Mouse (Mus musculus): ENCODE data around the gene Col5a1.

GRCm38 (mm10) chr2:27912546-27913275, 26.5 kb downstream of the Col5a1 start:
- TF ChIP-seq CTCF (IDR thresholded peaks at IDR 0.05; ENCODE audit: low read depth) (no peak), EP300 (IDR thresholded peaks at IDR 0.05; ENCODE audit: low read depth) (no peak)
